Mouse (Mus musculus): ENCODE results near the gene Elavl1.

DNA sequence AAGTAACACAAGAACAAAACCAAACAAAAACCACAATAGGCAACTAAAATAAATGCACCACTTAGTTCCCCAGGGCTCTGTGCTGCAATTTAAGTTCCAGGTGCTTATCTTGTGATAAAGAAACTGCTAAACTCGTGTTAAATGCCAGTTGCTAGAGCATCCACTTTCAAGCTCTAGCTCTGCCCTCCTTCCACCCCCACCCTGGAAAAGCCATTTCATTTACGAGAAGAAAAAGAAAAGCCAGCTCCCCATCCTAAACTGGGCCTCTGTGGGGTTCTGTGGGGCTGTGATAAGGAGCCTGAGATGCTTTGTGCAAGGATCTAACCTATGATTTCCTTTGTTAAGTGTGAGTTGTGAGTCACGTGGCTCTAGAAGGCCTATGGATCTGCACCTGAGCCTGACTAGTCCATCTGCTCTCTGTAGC is 21.1 kb downstream of the Elavl1 start:
- TF ChIP-seq CTCF (IDR thresholded peaks at IDR 0.05; ENCODE audit: extremely low read depth, insufficient read depth, low read length), result no peak
- TF ChIP-seq POLR2A (IDR thresholded peaks at IDR 0.05; ENCODE audit: extremely low read depth, insufficient read depth, low read length), result no peak
